Mouse (Mus musculus): ENCODE measurements around the gene Izumo1r.

Gene Izumo1r

DNA sequence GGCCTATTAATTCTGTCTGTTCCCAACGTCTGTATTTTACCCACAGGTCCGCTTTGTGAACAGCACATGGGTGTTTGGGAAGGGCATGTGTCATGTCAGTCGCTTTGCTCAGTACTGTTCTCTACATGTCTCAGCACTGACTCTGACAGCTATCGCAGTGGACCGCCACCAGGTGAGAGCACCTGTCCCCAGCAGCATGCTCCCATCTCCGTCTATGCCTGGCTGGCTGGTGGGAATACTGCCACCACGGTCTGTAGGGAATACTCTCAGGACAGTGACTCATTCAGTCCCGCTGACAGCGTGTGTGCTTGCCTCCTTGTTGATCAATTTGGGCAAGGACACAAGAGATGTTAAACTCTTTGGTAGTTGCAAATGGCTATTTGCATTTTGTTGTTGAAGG, 39.0 kb downstream of the Izumo1r start:
- DNase-seq: no peak

- no peak for DNase-seq
Measured at GRCm38 (mm10) chr9:14863126-14863525, 40.6 kb downstream of the Izumo1r start.

DNA sequence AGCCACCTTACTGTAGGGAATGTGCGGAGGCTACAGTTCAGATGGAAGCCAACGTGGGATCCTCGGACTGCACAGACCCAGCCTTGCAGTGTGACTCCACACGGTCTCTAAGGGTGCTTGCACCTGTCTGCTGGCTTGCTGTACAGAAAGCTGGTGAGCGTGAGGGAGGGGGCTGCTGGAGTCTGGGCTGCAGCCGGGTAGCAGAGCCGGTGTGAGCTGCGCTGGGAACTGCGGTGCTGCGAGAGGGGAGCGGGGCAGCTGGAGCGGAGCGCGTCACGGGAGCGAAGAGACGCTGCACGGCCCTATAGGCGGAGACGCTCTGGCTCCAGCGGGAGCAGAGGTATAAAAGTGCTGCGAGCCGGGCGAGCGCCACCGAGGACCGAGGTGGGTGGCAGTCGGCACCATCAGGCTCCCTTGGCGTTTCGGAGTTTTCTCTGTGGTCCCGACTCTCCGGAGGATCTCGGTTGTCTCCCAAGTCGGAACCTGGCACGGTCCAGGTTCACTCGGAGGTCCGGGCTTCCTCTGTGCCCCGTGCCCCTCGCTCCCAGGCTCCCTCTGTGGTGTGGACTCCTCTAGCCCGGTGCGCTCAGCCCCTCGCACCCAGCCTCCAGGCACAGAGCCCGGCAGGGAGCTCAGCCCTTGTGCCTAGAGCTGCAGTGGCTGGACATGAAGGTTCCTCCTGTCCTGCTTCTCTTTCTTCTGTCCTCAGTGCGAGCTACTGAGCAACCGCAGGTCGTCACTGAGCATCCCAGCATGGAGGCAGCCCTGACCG, 43.7 kb downstream of the Izumo1r start, which contains the start of gene Gpr83:
Gene Gpr83, plus strand, starts transcription at position 343 of the 772 bp plus-strand sequence.
- peak; percentile 33 for DNase-seq

GRCm38 (mm10) chr9:14858782-14859181, 45.0 kb downstream of the Izumo1r start:
- no peak for DNase-seq

- DNase-seq: no peak
Measured at GRCm38 (mm10) chr9:14858170-14858706, 45.5 kb downstream of the Izumo1r start.

DNA sequence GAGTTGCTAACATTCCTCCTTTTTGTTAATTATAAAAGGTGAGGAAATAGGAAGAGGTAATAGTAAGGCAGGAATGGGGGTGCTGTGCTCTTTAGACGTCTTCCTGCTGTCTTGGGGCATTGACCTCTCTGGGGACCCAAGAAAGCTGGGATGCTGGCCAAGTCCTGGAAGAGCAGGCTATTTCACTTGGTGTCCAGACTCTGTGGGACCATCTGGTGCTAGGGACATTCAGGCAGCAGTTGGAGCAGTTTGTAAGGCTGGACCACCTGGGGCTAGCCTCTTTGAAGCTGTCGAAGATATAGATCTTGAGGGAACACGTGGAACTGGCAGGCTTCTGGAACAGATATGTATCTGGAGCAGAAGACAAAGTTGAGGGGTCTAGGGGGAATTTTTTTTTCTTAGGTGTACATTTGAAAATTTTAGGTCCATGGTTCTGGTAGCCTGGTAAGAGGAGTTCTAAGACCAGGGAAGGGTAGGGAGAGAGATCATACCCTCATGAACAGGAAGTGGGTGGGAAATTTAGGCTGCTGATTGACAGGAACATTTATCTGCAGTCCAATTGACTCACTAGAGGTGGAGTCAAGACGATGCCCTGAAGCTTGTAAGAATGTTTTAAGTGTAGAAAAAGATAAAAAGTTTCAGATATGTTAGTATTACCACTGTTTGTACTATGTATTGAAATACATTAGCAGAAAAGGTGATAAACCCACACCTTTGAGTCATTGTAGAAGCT, 46.7 kb downstream of the Izumo1r start:
- no peak for DNase-seq

- no peak for DNase-seq
Measured at GRCm38 (mm10) chr9:14854585-14854984, 49.2 kb downstream of the Izumo1r start.

GRCm38 (mm10) chr9:14848267-14848935, 55.3 kb downstream of the Izumo1r start:
- no peak for DNase-seq

GRCm38 (mm10) chr9:14846428-14846827, 57.3 kb downstream of the Izumo1r start:
- no peak for DNase-seq

DNA sequence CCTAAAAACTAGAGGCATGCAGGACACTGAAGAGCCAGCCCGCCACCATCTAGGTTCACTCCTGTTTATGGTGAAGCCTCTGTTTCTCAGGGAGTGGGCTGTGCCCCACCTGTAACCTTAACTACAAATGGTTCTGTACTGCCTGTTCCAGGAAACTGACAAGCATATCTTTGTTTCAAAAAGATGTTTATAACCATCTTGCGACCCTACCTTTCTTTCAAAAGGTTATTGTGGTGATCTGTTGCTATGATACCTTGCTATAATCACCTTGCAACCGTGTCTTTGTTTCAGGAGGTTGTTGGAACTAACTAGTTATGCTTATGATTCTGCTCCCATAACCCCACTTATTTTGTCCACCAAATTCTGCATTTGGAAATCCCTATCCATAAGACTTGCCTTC, 59.8 kb downstream of the Izumo1r start:
- DNase-seq: no peak

- no peak for DNase-seq
Measured at GRCm38 (mm10) chr9:14843311-14843857, 60.4 kb downstream of the Izumo1r start.

DNA sequence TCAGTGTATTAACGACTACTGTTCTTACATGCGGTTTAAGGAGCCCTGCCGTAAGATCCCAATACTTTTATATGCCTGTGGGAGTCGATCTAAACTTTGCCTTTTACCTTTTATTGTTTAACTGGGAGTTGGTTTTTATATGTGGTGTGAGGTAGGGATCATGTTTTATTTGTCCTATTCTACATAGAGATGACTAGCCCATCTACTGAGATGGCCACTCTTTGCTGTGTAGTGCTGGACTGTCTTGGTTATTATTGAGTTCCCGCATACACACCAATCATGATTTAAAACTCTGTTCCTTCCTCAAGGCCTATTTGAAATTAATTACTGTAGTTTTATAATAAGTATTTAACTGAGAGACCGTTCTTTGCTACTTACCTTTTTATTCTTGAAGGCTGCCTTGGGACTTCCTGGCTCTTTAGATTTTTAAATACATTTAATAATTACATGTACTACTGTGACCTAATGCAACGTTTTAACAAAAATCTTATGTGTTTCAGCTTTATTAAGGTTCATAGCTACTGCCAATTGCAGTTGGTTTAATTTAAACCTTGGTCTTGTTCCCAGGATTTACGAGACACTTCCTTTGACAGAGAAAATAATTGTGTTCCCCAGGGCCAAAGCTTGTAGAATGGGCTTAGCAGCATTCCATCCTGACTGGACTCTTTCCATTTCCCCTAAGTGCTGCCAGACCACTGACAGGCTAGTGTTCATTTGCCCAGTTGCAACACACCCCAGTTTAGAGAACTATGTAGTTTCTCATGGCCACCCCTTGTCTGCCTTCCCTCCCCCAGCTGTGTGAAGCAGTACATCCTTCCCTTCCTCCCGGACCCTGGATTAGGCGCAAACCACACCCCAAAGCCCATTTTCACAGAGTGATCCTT, 61.6 kb downstream of the Izumo1r start:
- peak; percentile 40 for DNase-seq

DNA sequence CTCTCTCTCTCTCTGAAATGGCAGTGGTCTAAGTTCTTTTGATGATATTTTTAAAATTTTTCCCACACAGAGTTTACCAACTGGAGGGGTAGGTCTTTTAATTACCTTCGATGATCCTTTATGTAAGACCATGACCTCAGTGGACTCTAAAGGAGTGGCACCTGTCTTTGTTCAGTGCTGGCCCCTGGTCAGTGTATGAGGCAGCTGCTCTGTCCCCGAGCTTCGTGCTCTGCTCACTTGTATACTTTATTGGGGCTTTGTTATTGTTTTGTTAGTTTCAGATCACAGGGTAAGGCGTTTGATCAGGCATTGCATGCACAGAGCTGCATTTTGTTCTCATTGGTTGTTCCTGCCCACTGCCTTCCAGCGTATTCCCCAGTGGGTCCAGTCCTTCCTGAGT, 63.8 kb downstream of the Izumo1r start:
- no peak for DNase-seq

DNA sequence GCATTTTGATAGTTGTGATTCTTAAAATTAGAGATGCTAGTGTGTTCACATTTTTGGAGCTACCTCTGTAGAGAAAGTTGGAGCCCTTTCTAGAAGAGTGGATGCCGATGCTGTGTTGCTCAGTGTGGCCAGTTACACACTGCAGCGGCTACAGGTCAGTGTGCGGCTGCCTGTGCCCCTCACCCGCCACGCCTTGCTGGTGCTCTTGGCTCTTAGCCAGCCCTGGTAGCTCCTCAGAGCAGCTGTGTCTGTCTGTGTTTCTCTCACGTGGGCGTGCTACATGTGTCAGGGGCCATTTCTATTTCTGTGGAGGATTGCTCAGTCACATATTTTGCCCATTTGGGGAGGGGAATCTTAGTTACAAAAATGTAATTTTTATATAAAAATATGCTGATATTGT, 64.2 kb downstream of the Izumo1r start:
- peak; percentile 32 for DNase-seq
